Mouse (Mus musculus): ENCODE measurements around the gene Sgip1. TPM values are rescaled to one million over a fixed set of nuclear protein-coding genes. Genes with fewer than 3 reads are reported as not detected.

Gene Sgip1
- total RNA-seq, 2 experiments from 2014 or later, result 278 to 293 TPM

DNA sequence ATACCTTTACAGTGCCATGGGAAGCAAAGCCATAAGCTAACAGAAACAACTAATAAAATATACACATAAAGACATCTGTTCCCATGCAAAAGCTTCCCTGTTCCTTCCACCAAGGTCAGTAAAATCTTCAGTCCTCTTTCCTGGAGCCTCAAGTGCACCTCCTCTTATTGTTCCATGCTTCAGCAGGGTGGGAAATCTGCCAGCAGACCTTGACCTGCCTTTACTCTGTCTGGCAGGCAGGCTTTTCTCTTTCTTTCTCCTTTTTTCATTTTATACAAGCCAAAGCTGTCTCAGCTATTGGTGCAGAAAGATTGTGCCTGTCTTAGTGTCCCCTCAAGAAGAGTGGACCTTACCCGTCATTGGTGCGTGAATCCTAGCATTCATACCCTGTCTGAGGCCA, 154.8 kb downstream of the Sgip1 start:
- TF ChIP-seq CTCF (conservative IDR thresholded peaks at IDR 0.05), result no peak
- no peak overlapping the region for H3K4me3 ChIP-seq
- no peak for DNase-seq (ENCODE audit: low spot score in 2 of 2)
- no peak overlapping the region for H3K27ac ChIP-seq

GRCm38 (mm10) chr4:102898987-102899386, 157.9 kb downstream of the Sgip1 start:
- Histone ChIP-seq H3K4me3 (no peak overlapping the region), H3K27ac (no peak overlapping the region; the same call in 1 of the 2 replicates)
- no peak for TF ChIP-seq CTCF (conservative IDR thresholded peaks at IDR 0.05)
- no peak for DNase-seq (ENCODE audit: low spot score in 2 of 2)

GRCm38 (mm10) chr4:102899683-102900082, 158.6 kb downstream of the Sgip1 start:
- Histone ChIP-seq H3K27ac (no peak overlapping the region), H3K4me3 (no peak overlapping the region)
- no peak for DNase-seq (ENCODE audit: low spot score in 2 of 2)
- TF ChIP-seq CTCF (conservative IDR thresholded peaks at IDR 0.05), result no peak

DNA sequence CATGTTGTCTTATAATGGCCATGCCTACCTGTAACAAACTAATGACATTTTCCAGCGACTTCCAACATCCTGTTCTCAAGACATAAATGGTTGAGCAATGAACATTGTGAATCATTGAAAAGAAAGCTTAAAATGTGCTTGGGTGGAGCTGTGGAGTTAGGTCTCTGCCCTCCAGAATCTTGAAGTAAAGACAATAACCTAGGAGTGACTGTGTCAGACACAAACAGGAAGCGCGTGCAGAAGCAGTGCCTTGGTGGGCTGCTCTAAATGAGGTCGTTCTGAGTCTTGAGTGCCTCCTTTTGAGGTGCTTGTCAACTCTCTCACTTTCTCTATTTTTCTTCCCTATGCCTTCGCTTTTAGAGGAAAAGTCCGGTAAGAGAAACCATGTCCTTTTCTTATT, 159.1 kb downstream of the Sgip1 start:
- H3K4me3 ChIP-seq, result no peak overlapping the region
- DNase-seq (ENCODE audit: low spot score in 2 of 2), result no peak
- H3K27ac ChIP-seq, result no peak overlapping the region
- no peak for TF ChIP-seq CTCF (conservative IDR thresholded peaks at IDR 0.05)

- no peak for TF ChIP-seq CTCF (conservative IDR thresholded peaks at IDR 0.05)
- Histone ChIP-seq H3K27ac (no peak overlapping the region), H3K4me3 (no peak overlapping the region)
- DNase-seq (ENCODE audit: low spot score in 2 of 2), result no peak
Measured at GRCm38 (mm10) chr4:102907843-102908427, 166.8 kb downstream of the Sgip1 start.

DNA sequence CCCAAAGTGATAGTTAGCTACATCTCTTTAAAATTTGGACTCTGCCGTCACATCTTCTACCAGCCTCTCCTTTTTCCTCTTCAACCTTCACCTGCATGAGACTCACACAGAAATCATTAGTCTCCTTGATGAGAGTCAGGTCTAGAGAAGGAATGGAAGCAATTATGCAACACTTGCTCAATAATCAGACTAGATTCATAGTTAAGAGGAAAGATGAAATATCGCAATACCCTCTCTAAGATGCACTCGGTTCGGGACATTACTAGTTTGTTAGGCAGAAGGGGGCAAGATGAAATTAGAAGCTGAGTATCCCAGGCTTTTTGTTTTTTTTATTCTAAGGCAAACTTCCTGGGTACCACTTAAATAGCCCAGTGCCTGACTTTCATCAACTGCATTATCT, 169.1 kb downstream of the Sgip1 start:
- DNase-seq (ENCODE audit: low spot score in 2 of 2), result no peak
- H3K4me3 ChIP-seq, result no peak overlapping the region
- no peak for TF ChIP-seq CTCF (conservative IDR thresholded peaks at IDR 0.05)
- H3K27ac ChIP-seq, result no peak overlapping the region

DNA sequence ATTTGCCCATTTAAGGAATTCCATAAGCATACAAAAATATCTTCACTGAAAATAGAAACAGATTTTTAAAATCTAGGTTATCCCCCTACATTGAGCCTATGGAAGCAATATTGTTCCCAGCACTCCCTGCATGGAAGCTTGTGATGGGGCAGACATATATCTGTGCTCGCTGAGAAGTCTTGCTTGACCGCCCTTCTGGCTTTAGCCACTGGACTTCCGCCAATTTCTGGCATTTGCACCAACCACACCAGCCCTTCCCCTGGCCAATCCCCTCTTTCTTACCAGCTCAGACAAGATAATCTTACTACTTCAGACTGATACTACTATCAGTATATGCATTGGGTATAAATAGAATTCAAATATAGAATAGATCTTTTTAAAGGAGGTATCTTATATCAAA, 172.1 kb downstream of the Sgip1 start:
- Histone ChIP-seq H3K4me3 (no peak overlapping the region), H3K27ac (no peak overlapping the region)
- no peak for TF ChIP-seq CTCF (conservative IDR thresholded peaks at IDR 0.05)
- DNase-seq (ENCODE audit: low spot score in 2 of 2), result no peak

GRCm38 (mm10) chr4:102913700-102914327, 172.7 kb downstream of the Sgip1 start:
- TF ChIP-seq CTCF (conservative IDR thresholded peaks at IDR 0.05), result peak; percentile 30

GRCm38 (mm10) chr4:102918191-102918590, 177.1 kb downstream of the Sgip1 start:
- Histone ChIP-seq H3K4me3 (no peak overlapping the region), H3K27ac (no peak overlapping the region)
- no peak for TF ChIP-seq CTCF (conservative IDR thresholded peaks at IDR 0.05)
- DNase-seq (ENCODE audit: low spot score in 2 of 2), result no peak

More at GRCm38 (mm10) chr4:102913700-102914327, 172.7 kb downstream of the Sgip1 start:
- Histone ChIP-seq H3K27ac (no peak overlapping the region), H3K4me3 (no peak overlapping the region)
- DNase-seq (ENCODE audit: low spot score in 2 of 2), result no peak

DNA sequence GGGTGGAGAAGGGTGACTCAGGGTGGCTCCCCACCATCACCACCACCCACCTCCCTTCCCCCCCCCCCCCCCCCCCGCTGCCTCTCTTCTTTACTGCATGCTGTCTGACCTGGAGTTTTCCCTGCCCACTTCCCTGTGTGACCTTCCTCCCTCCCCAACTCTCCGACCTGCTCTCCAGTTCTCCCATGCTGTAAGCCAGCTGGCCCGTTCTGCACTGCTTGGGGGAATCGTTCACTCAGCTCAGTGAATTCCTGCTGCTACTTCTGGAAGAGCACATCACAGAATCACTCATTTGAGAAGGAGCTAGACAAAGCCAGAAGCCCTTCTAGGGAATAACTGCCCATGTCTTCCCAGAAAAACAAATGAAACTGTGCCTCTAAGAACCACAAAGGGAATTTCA, 188.4 kb downstream of the Sgip1 start:
- TF ChIP-seq CTCF (conservative IDR thresholded peaks at IDR 0.05), result no peak
- Histone ChIP-seq H3K27ac (no peak overlapping the region), H3K4me3 (no peak overlapping the region)
- DNase-seq (ENCODE audit: low spot score in 2 of 2), result no peak

GRCm38 (mm10) chr4:102930679-102931078, 189.6 kb downstream of the Sgip1 start:
- DNase-seq (ENCODE audit: low spot score in 2 of 2), result no peak
- no peak for TF ChIP-seq CTCF (conservative IDR thresholded peaks at IDR 0.05)

DNA sequence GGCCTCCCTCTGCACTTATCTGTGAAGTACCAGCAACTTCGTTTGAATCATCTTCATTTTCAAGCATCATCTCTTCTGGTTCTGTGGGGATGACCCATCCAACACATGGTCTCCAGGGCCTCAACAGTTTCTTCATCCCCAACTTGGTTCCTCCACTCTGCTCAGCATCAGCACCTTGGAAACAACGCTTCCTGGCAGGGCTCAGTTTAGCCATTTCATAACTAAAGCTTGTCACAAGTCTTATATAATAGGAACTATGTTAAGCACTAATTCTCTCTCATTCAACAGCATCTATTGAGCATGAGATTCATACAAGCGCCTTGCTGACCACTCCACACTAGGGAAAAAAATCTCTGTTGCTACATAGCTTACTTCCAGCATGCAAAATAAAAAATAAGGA, 199.2 kb downstream of the Sgip1 start:
- Histone ChIP-seq H3K4me3 (no peak overlapping the region), H3K27ac (no peak overlapping the region)
- TF ChIP-seq CTCF (conservative IDR thresholded peaks at IDR 0.05), result no peak
- DNase-seq (ENCODE audit: low spot score in 2 of 2), result no peak

More at GRCm38 (mm10) chr4:102930679-102931078, 189.6 kb downstream of the Sgip1 start:
- no peak overlapping the region for H3K27ac ChIP-seq
- no peak overlapping the region for H3K4me3 ChIP-seq

DNA sequence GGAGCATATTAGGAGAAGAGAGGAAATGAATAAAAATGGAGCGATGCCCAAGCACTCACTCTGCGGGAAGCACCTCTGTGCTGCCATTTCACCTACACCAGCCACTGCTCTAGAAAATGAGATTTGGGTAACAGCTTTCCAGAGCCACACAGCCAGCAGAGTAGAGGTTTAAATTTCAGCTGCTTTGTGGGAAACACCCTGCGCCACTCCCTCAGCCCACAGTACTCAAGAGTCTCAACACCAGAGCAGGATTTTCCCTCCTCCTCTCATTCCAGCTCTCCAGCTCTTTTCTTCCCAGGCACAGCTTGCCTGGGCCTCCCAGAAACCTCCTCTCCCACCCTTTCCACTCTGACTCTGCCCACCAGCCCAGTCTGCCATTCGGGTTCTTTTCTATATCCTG, 199.6 kb downstream of the Sgip1 start:
- no peak overlapping the region for H3K27ac ChIP-seq
- H3K4me3 ChIP-seq, result no peak overlapping the region
- no peak for TF ChIP-seq CTCF (conservative IDR thresholded peaks at IDR 0.05)
- no peak for DNase-seq (ENCODE audit: low spot score in 2 of 2)

DNA sequence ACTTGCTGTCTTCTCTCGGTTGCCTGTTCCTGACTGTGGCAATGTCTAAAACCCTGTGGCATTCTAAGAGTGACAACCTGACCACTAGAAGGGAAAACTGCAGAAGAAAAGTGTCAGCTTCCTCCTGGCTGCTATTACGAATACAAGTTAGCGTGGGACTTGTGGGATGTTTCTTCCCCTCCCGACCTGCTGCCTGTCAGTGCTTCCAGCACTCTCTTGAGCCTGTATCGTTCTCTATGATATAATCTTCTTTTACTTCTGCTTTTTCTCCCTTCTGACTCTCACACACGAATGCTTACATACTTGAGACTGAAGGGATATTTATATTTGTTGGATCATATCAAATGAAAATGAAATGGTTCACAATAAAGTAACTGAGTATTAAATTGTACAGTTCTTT, 203.2 kb downstream of the Sgip1 start:
- Histone ChIP-seq H3K4me3 (no peak overlapping the region), H3K27ac (no peak overlapping the region)
- DNase-seq (ENCODE audit: low spot score in 2 of 2), result no peak
- no peak for TF ChIP-seq CTCF (conservative IDR thresholded peaks at IDR 0.05)

All from layer of hippocampus, adult 2 months (tissue).